Mouse (Mus musculus): ENCODE measurements at regions not wholly inside any gene's neighbourhood (a gene's known extent, or its start where the extent isn't known, plus 50 kb on each side); places are given as distances from the start of the nearest gene placed in this dataset.

DNA sequence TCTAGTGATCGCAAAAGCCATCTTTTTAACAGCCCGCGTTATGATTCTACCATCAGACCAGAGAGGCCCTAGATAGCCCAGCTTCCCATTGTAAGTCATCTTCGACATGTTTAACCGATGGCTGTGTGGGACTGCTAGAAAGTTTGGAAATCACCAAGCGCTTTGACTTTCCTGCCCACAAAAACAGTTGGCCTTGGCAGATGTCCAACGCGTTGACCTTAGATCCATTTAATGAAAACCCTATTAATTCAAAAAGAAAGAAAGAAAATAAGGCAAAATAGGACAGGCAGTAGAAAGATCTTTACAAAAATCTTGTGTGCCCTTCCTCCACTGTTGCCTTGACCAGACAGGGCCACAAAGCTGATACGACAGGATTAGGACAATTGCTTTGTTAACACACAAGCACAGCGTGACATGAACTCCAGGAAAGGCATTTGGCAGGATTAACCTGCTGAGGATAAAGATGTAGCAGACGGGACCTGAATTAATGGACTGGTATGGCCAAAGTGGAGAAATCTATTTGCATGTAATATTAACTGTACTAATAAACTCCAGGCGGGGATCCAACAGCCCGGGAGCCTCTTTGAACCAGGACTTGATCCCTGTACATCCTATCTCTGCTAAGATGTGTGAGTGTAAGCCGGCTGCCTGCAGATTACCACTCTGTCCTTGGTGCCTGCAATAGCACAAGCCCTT lies 69.0 kb upstream of the Topaz1 start:
- TF ChIP-seq CHD2 (IDR thresholded peaks at IDR 0.05; ENCODE audit: low read depth, low read length) (no peak), MAFK (IDR thresholded peaks at IDR 0.05; ENCODE audit: insufficient read depth, low read depth, low read length) (no peak), ZC3H11A (IDR thresholded peaks at IDR 0.05; ENCODE audit: borderline replicate concordance, low read depth, low read length) (no peak), HCFC1 (IDR thresholded peaks at IDR 0.05; ENCODE audit: borderline replicate concordance, insufficient read depth, low read length) (no peak), ZNF384 (IDR thresholded peaks at IDR 0.05; ENCODE audit: low read depth, low read length) (no peak)

DNA sequence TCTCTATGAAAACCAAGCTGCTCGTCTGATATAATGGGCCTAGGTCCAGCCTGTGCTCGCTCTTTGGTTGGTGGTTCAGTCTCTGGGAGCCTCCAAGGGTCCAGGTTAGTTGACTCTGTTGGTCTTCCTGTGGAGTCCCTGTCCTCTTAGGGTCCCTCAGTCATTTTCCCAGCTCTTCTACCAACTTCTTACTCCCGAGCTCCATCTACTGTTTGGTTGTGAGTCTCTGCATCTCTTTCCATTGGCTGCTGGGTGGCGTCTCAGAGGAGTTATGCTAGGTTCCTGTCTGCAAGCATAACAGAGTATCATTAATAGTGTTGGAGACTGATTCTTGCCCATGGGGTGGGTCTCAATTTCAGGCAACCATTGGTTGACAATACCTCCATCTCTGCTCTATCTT lies 60.0 kb upstream of the Topaz1 start:
- TF ChIP-seq ZC3H11A (IDR thresholded peaks at IDR 0.05; ENCODE audit: borderline replicate concordance, low read depth, low read length) = no peak
- no peak for TF ChIP-seq CHD2 (IDR thresholded peaks at IDR 0.05; ENCODE audit: low read depth, low read length)
- no peak for TF ChIP-seq HCFC1 (IDR thresholded peaks at IDR 0.05; ENCODE audit: borderline replicate concordance, insufficient read depth, low read length)
- TF ChIP-seq MAFK (IDR thresholded peaks at IDR 0.05; ENCODE audit: insufficient read depth, low read depth, low read length) = no peak
- no peak for TF ChIP-seq ZNF384 (IDR thresholded peaks at IDR 0.05; ENCODE audit: low read depth, low read length)
- H3K27ac ChIP-seq (ENCODE audit: insufficient read depth, low read depth, low read length, poor library complexity, severe bottlenecking) = no peak overlapping the region
- no peaks in the 10 kb centered on the region for H3K9me3 ChIP-seq (ENCODE audit: control insufficient read depth, insufficient read depth, low read depth, low read length)
- peak; percentile 11 for DNase-seq (ENCODE audit: low read depth, low spot score)
- in situ Hi-C loops (cut with MboI; ENCODE audit: low sequenced_read_pairs in 2 of 2, unreplicated experiment in 2 of 2) = no loop called here
- H3K4me3 ChIP-seq (ENCODE audit: insufficient read depth in 1 of 2, low read depth in 1 of 2, low read length in 2 of 2, poor library complexity in 1 of 2, severe bottlenecking in 1 of 2) = no peak overlapping the region
- no peaks in the 10 kb centered on the region; a peak in 1 of 4 replicates for H3K4me1 ChIP-seq (ENCODE audit: control insufficient read depth in 2 of 2, insufficient read depth in 2 of 2, low read length in 2 of 2, poor library complexity in 1 of 2)
- H3K9ac ChIP-seq (ENCODE audit: insufficient read depth, low read depth, low read length, poor library complexity, severe bottlenecking) = no peak overlapping the region
- H3K36me3 ChIP-seq (ENCODE audit: control insufficient read depth, insufficient read depth, low read length, poor library complexity, severe bottlenecking) = no peaks in the 10 kb centered on the region

More for the DNA sequence above, 69.0 kb upstream of the Topaz1 start:
- H3K27ac ChIP-seq (ENCODE audit: insufficient read depth, low read depth, low read length, poor library complexity, severe bottlenecking) = no peak overlapping the region
- no peak overlapping the region for H3K4me3 ChIP-seq (ENCODE audit: insufficient read depth in 1 of 2, low read depth in 1 of 2, low read length in 2 of 2, poor library complexity in 1 of 2, severe bottlenecking in 1 of 2)
- in situ Hi-C loops (cut with MboI; ENCODE audit: low sequenced_read_pairs in 2 of 2, unreplicated experiment in 2 of 2) = no loop called here
- no peaks in the 10 kb centered on the region for H3K9me3 ChIP-seq (ENCODE audit: control insufficient read depth, insufficient read depth, low read depth, low read length)
- H3K4me1 ChIP-seq (ENCODE audit: control insufficient read depth in 2 of 2, insufficient read depth in 2 of 2, low read length in 2 of 2, poor library complexity in 1 of 2) = no peaks in the 10 kb centered on the region; a peak in 1 of 4 replicates
- no peak for DNase-seq (ENCODE audit: low read depth, low spot score)
- H3K9ac ChIP-seq (ENCODE audit: insufficient read depth, low read depth, low read length, poor library complexity, severe bottlenecking) = no peak overlapping the region
- no peaks in the 10 kb centered on the region for H3K36me3 ChIP-seq (ENCODE audit: control insufficient read depth, insufficient read depth, low read length, poor library complexity, severe bottlenecking)

DNA sequence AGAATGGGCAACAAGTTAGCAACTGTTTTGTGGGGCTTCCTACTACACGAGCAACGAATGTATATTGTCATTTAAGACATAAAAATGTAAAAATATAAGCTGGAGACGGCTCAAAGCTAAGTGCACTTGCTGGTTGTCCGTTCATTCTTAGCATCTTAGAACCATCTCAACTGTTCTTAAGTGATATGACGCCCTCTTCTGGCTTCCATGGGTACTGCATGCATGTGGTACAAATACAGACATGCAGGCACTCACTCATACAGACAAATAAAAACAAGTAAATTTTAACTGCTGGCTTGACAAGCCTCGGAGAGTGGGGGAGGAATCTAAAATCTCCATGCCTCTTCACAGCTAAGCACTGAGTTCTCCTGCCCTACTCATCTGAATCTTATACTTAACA lies 55.3 kb upstream of the Topaz1 start:
- Histone ChIP-seq H3K9me3 (ENCODE audit: control insufficient read depth, insufficient read depth, low read depth, low read length) (no peaks in the 10 kb centered on the region), H3K4me3 (ENCODE audit: insufficient read depth in 1 of 2, low read depth in 1 of 2, low read length in 2 of 2, poor library complexity in 1 of 2, severe bottlenecking in 1 of 2) (no peak overlapping the region), H3K9ac (ENCODE audit: insufficient read depth, low read depth, low read length, poor library complexity, severe bottlenecking) (no peak overlapping the region), H3K36me3 (ENCODE audit: control insufficient read depth, insufficient read depth, low read length, poor library complexity, severe bottlenecking) (no peaks in the 10 kb centered on the region), H3K4me1 (ENCODE audit: control insufficient read depth in 2 of 2, insufficient read depth in 2 of 2, low read length in 2 of 2, poor library complexity in 1 of 2) (no peaks in the 10 kb centered on the region), H3K27ac (ENCODE audit: insufficient read depth, low read depth, low read length, poor library complexity, severe bottlenecking) (no peak overlapping the region)
- in situ Hi-C loops (cut with MboI; ENCODE audit: low sequenced_read_pairs in 2 of 2, unreplicated experiment in 2 of 2) = no loop called here
- TF ChIP-seq ZC3H11A (IDR thresholded peaks at IDR 0.05; ENCODE audit: borderline replicate concordance, low read depth, low read length) = no peak
- no peak for TF ChIP-seq HCFC1 (IDR thresholded peaks at IDR 0.05; ENCODE audit: borderline replicate concordance, insufficient read depth, low read length)
- no peak for TF ChIP-seq ZNF384 (IDR thresholded peaks at IDR 0.05; ENCODE audit: low read depth, low read length)
- no peak for TF ChIP-seq CHD2 (IDR thresholded peaks at IDR 0.05; ENCODE audit: low read depth, low read length)
- no peak for TF ChIP-seq MAFK (IDR thresholded peaks at IDR 0.05; ENCODE audit: insufficient read depth, low read depth, low read length)
- DNase-seq (ENCODE audit: low read depth, low spot score) = peak; percentile 48

DNA sequence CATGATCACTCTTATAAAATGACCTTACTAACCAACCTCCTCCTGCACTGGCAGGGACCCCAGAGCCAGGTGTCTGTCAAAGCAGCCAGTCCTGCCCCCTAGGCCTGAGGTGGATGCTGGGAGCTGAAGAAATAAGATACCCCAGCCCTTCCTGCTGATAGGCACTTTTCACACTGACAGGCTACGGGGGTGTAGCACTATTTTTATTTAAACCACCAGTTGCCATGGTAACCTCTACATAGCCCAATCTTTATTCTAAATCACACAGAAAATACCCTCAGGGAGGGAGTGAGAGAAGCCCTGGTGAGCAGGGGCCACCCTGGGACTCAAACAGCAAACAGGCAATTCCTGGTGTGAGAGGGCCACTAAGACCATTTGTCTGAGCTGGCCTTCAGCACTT lies 51.4 kb upstream of the Topaz1 start:
- TF ChIP-seq MAFK (IDR thresholded peaks at IDR 0.05; ENCODE audit: insufficient read depth, low read depth, low read length) (no peak), HCFC1 (IDR thresholded peaks at IDR 0.05; ENCODE audit: borderline replicate concordance, insufficient read depth, low read length) (no peak), CHD2 (IDR thresholded peaks at IDR 0.05; ENCODE audit: low read depth, low read length) (no peak), ZC3H11A (IDR thresholded peaks at IDR 0.05; ENCODE audit: borderline replicate concordance, low read depth, low read length) (no peak), ZNF384 (IDR thresholded peaks at IDR 0.05; ENCODE audit: low read depth, low read length) (no peak)
- Histone ChIP-seq H3K9me3 (ENCODE audit: control insufficient read depth, insufficient read depth, low read depth, low read length) (no peaks in the 10 kb centered on the region), H3K36me3 (ENCODE audit: control insufficient read depth, insufficient read depth, low read length, poor library complexity, severe bottlenecking) (no peaks in the 10 kb centered on the region), H3K27ac (ENCODE audit: insufficient read depth, low read depth, low read length, poor library complexity, severe bottlenecking) (no peak overlapping the region), H3K9ac (ENCODE audit: insufficient read depth, low read depth, low read length, poor library complexity, severe bottlenecking) (no peak overlapping the region), H3K4me3 (ENCODE audit: insufficient read depth in 1 of 2, low read depth in 1 of 2, low read length in 2 of 2, poor library complexity in 1 of 2, severe bottlenecking in 1 of 2) (no peak overlapping the region), H3K4me1 (ENCODE audit: control insufficient read depth in 2 of 2, insufficient read depth in 2 of 2, low read length in 2 of 2, poor library complexity in 1 of 2) (no peaks in the 10 kb centered on the region)
- in situ Hi-C loops (cut with MboI; ENCODE audit: low sequenced_read_pairs in 2 of 2, unreplicated experiment in 2 of 2) = no loop called here
- no peak for DNase-seq (ENCODE audit: low read depth, low spot score)

Measured in ES-E14 (cell line).